Mouse (Mus musculus): Measurements from ENCODE around the gene Ippk.

Ippk gene

GRCm38 (mm10) chr13:49472676-49473005 lies 51.6 kb downstream of the Ippk start:
- in situ Hi-C loops (cut with MboI; ENCODE audit: unreplicated experiment in 2 of 2): no loop called here

- in situ Hi-C loops (cut with MboI; ENCODE audit: unreplicated experiment in 2 of 2): no loop called here
Measured at GRCm38 (mm10) chr13:49477887-49478286, 56.8 kb downstream of the Ippk start.

- in situ Hi-C loops (cut with MboI; ENCODE audit: unreplicated experiment in 2 of 2): no loop called here
Measured at GRCm38 (mm10) chr13:49478851-49479374, 57.9 kb downstream of the Ippk start.

GRCm38 (mm10) chr13:49479399-49479798 lies 58.4 kb downstream of the Ippk start:
- in situ Hi-C loops (cut with MboI; ENCODE audit: unreplicated experiment in 2 of 2): no loop called here

- in situ Hi-C loops (cut with MboI; ENCODE audit: unreplicated experiment in 2 of 2): no loop called here
Measured at GRCm38 (mm10) chr13:49480057-49480456, 59.0 kb downstream of the Ippk start.

- in situ Hi-C loops (cut with MboI; ENCODE audit: unreplicated experiment in 2 of 2): no loop called here
Measured at GRCm38 (mm10) chr13:49480551-49480950, 59.5 kb downstream of the Ippk start.

GRCm38 (mm10) chr13:49485388-49485787 lies 64.3 kb downstream of the Ippk start:
- in situ Hi-C loops (cut with MboI; ENCODE audit: unreplicated experiment in 2 of 2): no loop called here

- in situ Hi-C loops (cut with MboI; ENCODE audit: unreplicated experiment in 2 of 2): no loop called here
Measured at GRCm38 (mm10) chr13:49492376-49493368, 71.6 kb downstream of the Ippk start, which contains the start of gene Tes3-ps. Gene Tes3-ps, plus strand, starts transcription at chr13:49493318.

- in situ Hi-C loops (cut with MboI; ENCODE audit: unreplicated experiment in 2 of 2): no loop called here
Measured at GRCm38 (mm10) chr13:49504510-49504909, 83.5 kb downstream of the Ippk start, which contains the start of gene Ecm2. Gene Ecm2, plus strand, starts transcription at chr13:49504810.

GRCm38 (mm10) chr13:49505776-49506175 lies 84.7 kb downstream of the Ippk start:
- in situ Hi-C loops (cut with MboI; ENCODE audit: unreplicated experiment in 2 of 2): no loop called here

GRCm38 (mm10) chr13:49507176-49507575 lies 86.1 kb downstream of the Ippk start:
- in situ Hi-C loops (cut with MboI; ENCODE audit: unreplicated experiment in 2 of 2): no loop called here

Measured in v-Abl transformed pro-B cells (cell line).